Mouse (Mus musculus) intestine, embryonic 15.5 days (tissue): ENCODE data around the gene Ripor1. TPM values are rescaled to one million over a fixed set of nuclear protein-coding genes. Genes with fewer than 3 reads are reported as not detected.

ENCODE experiments used
- ATAC-seq: fragments of 200-750 bp; cut with Nextera tagmentation; 2 replicates; pipeline ENCODE4 v1.8.0; 2017; ENCODE audit warnings: moderate TSS enrichment, moderate library complexity
- H3K27ac ChIP-seq: fragments of 300-500 bp; sonication (generic); 2 replicates; pipeline ENCODE4 v1.5.1; 2015; ENCODE audit warnings: mild to moderate bottlenecking, inconsistent platforms
- H3K27me3 ChIP-seq: fragments of 300-500 bp; sonication (generic); replicated peaks from 2 replicates; pipeline ENCODE4 v1.6.1; 2015; ENCODE audit warnings: inconsistent platforms
- H3K36me3 ChIP-seq: fragments of 300-500 bp; sonication (generic); 2 replicates; pipeline ENCODE4 v1.6.1; 2015; ENCODE audit warnings: inconsistent platforms
- H3K4me1 ChIP-seq: fragments of 300-500 bp; sonication (generic); replicated peaks from 2 replicates; pipeline ENCODE4 v1.6.1; 2015; ENCODE audit warnings: inconsistent platforms
- H3K4me2 ChIP-seq: fragments of 300-500 bp; sonication (generic); replicated peaks from 2 replicates; pipeline ENCODE4 v1.6.1; 2015; ENCODE audit warnings: mild to moderate bottlenecking, inconsistent platforms
- H3K4me3 ChIP-seq: fragments of 300-500 bp; sonication (generic); replicated peaks from 2 replicates; pipeline ENCODE4 v1.5.1; 2015; ENCODE audit warnings: inconsistent platforms
- H3K9ac ChIP-seq: fragments of 300-500 bp; sonication (generic); 2 replicates; pipeline ENCODE4 v1.6.1; 2015; ENCODE audit warnings: inconsistent platforms
- H3K9me3 ChIP-seq: fragments of 300-500 bp; sonication (generic); 2 replicates; pipeline ENCODE4 v1.6.1; 2016; ENCODE audit warnings: inconsistent platforms
- WGBS: fragments of 180-500 bp; shearing (Covaris S2); methylation state at CpG from one replicate; pipeline ENCODE4 v1.1.7; 2015; 5-methylcytosine and 5-hydroxymethylcytosine counted together
- polyA plus RNA-seq: library from polyadenylated mRNA; unstranded; fragments of >200 nt; fragmentation: Nextera tagmentation; extraction: Ambion mirVana; gene quantifications from 2 replicates; pipeline ENCODE4 v1.2.1, GENCODE M21; 2015

Gene Ripor1
- polyA plus RNA-seq, 1 experiment from 2014 or later: 18.5 TPM

DNA sequence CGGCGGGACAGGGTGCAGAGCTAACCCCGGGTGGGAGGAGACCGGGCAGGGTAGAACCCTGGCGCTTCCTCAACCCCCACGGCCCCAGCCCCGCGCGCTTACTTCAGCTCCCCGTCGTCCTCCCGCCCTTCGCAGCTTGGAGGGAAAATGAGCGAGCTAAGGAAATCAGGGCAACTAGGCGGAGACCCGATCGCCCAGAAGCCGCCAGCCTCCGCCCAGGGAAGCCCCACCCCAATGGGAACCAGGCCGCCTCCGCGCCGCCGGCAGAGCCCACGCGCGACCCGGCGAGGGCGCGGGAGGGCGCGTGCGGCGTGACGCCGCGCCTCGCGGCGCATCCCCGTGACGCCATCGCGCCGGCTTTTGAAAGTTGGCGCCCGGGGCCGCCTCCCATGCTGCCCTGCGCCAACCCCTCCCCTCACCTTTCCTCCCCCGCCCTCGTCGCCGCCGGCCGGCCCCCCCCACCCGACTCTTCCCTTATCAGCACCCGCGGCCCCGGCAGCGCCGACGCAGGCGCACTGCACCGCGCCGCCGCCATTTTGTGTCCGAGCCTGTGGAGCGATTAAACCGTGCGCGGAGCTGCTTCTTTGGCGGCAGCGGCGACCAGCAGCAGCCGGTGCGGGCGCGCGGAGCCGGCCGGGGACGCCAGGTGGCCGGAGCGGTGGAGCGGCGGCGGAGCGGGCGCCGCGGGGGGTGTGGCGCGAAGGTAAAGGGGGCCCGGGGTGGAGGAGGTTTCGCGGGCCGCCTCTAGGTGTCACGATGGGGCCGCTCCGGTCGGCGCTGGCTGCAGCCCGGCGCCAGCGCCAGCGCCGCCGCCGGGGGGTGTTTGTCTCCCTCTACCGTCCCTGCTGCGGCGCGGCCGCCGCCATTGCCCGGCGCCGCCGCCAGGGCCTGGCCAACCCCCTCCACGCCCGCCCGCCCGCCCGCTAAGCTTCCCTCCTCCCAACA is 31.2 kb downstream of the Ripor1 start, which contains the start of gene Ctcf:
TSS of gene Ctcf (plus strand) at position 551 of the 945 bp plus-strand sequence.
- peak; percentile 94 for ATAC-seq
- WGBS: under 1% methylated on average over 96 of the region's 126 CpGs
- peaks cover 18% of the 10 kb centered on the region for H3K4me1 ChIP-seq

GRCm38 (mm10) chr8:105636963-105637510 is 32.0 kb downstream of the Ripor1 start, which contains the start of gene Agrp:
TSS of gene Agrp (minus strand) at chr8:105637393.
- peak; percentile 24 for ATAC-seq
- Histone ChIP-seq H3K9me3 (no peaks in the 10 kb centered on the region), H3K27me3 (no peaks in the 10 kb centered on the region), H3K9ac (peak within 1 kb of the TSS; percentile 82), H3K27ac (peak within 1 kb of the TSS; percentile 99), H3K4me3 (peak within 1 kb of the TSS; percentile 90), H3K36me3 (no peaks in the 10 kb centered on the region), H3K4me2 (peak within 1 kb of the TSS; percentile 90), H3K4me1 (peaks cover 18% of the 10 kb centered on the region)
- WGBS: under 1% methylated on average over 59 of the region's 63 CpGs

More for the DNA sequence above, 31.2 kb downstream of the Ripor1 start, which contains the start of gene Ctcf:
- Histone ChIP-seq H3K36me3 (no peaks in the 10 kb centered on the region), H3K27ac (peak within 1 kb of the TSS; percentile 99), H3K4me2 (peak within 1 kb of the TSS; percentile 90), H3K9ac (peak within 1 kb of the TSS; percentile 82), H3K27me3 (no peaks in the 10 kb centered on the region), H3K4me3 (peak within 1 kb of the TSS; percentile 90), H3K9me3 (no peaks in the 10 kb centered on the region)

DNA sequence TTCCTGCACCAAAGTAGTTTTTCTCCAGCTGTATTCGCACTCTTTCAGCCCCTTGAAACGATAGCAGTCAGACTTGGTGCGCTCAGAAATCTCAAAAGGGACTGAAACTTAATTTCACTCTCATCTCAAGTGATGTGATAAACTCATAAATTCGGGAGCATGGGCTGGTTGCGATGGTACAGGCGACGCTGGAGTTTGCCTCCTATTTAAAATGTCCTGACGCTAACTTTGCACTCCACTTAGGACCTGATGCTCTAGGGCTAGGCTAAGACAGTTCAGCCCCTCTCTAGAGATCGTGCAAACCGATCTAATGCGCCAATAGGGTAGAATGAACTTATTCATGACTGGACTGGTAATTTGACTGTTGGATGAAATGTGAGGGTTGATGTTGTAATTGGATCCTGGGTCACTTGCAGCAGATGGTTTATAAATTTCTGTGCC is 32.6 kb downstream of the Ripor1 start:
- no peaks in the 10 kb centered on the region for H3K27me3 ChIP-seq
- peaks cover 18% of the 10 kb centered on the region for H3K4me1 ChIP-seq
- H3K4me3 ChIP-seq: peak overlapping the region; percentile 90
- peak overlapping the region; percentile 82 for H3K9ac ChIP-seq
- no peaks in the 10 kb centered on the region for H3K9me3 ChIP-seq
- no peak for ATAC-seq
- under 1% methylated on average over 11 of the region's 11 CpGs for WGBS
- H3K27ac ChIP-seq: peak overlapping the region; percentile 99
- H3K4me2 ChIP-seq: peak overlapping the region; percentile 73
- H3K36me3 ChIP-seq: no peaks in the 10 kb centered on the region

DNA sequence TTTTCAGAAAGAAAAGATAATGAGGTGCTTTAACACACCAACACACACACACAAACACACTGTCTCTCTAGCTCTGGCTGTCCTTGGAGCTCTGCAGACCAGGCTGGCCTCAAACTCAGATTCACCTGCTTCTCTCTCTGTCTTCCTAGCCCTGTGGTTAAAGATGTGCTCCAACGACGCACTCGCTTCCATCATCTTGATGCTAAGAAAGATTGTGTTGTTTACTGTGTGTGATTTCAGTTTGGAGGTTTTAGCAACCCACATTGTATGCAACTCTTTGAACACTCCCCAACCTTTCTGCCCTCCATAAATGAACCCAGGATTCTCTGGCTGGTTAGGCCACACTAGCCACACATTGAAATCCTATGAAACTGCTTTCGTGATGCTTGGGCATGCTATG is 33.5 kb downstream of the Ripor1 start:
- no peaks in the 10 kb centered on the region for H3K9me3 ChIP-seq
- ATAC-seq: no peak
- H3K9ac ChIP-seq: no peak overlapping the region; the same call in 1 of the 2 replicates
- no peaks in the 10 kb centered on the region for H3K27me3 ChIP-seq
- peaks cover 1% of the 10 kb centered on the region; the same call in 1 of the 2 replicates for H3K36me3 ChIP-seq
- H3K4me2 ChIP-seq: peak overlapping the region; percentile 73
- H3K4me3 ChIP-seq: no peak overlapping the region
- peaks cover 18% of the 10 kb centered on the region for H3K4me1 ChIP-seq
- WGBS: 83% methylated on average over 4 of the region's 4 CpGs
- H3K27ac ChIP-seq: no peak overlapping the region

- H3K9ac ChIP-seq: no peak overlapping the region
- H3K4me3 ChIP-seq: no peak overlapping the region
- H3K4me1 ChIP-seq: peaks cover 16% of the 10 kb centered on the region
- H3K4me2 ChIP-seq: no peak overlapping the region
- no peak overlapping the region for H3K27ac ChIP-seq
- H3K36me3 ChIP-seq: peaks cover 4% of the 10 kb centered on the region; the same call in 1 of the 2 replicates
- ATAC-seq: no peak
- H3K9me3 ChIP-seq: no peaks in the 10 kb centered on the region
- no peaks in the 10 kb centered on the region for H3K27me3 ChIP-seq
- 73% methylated on average over 1 of the region's 1 CpGs for WGBS
These were observed 34.8 kb downstream of the Ripor1 start for GRCm38 (mm10) chr8:105639835-105640234.

DNA sequence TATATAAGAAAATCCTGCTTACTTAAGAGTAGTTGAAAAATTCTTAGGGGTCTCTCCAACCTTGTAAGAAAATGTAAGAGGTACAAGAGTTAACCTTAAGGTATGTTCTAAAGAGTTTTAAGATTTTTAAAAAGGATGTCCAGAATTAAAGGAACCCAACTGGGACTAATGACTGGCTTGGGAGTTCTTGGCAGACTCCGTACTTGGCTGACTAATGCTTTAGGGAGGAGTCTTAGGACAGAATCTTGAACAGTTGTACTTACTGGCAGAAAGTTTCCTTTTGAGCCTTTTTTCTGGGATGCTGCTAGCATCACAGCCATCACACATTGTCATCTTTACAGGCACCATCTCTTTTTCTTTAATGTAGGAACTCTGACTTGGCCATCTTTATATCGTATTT is 35.5 kb downstream of the Ripor1 start:
- WGBS: 68% methylated on average over 2 of the region's 2 CpGs
- Histone ChIP-seq H3K9ac (no peak overlapping the region), H3K4me3 (no peak overlapping the region), H3K27me3 (no peaks in the 10 kb centered on the region), H3K36me3 (peaks cover 9% of the 10 kb centered on the region), H3K9me3 (no peaks in the 10 kb centered on the region), H3K4me2 (no peak overlapping the region), H3K27ac (no peak overlapping the region), H3K4me1 (peaks cover 12% of the 10 kb centered on the region)
- ATAC-seq: no peak

DNA sequence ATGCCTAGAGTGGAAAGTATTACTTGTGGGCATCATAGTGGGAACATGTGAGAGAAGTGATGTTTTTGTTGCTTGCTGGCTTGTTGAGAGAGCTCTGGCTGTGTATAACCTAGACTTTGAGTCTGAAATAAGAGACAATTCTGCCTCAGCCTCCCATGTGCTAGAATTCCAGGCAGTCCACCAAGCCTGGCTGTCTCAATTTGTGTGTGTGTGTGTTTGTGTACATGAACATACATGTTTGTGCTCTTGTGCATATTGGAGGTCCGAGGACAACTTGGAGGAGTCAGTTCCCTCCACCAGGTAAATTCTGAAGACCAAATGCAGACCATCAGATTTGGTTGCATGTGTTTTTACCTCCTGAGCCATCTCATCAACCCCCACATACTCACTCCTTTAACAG is 40.1 kb downstream of the Ripor1 start:
- 0 out of 2 replicates have a peak, but pooled peaks cover under 1% of the 10 kb centered on the region for H3K4me1 ChIP-seq
- H3K27me3 ChIP-seq: no peaks in the 10 kb centered on the region
- no peak overlapping the region for H3K27ac ChIP-seq
- H3K9me3 ChIP-seq: no peaks in the 10 kb centered on the region
- no peak overlapping the region for H3K4me2 ChIP-seq
- H3K9ac ChIP-seq: no peak overlapping the region
- peaks cover 14% of the 10 kb centered on the region for H3K36me3 ChIP-seq
- H3K4me3 ChIP-seq: no peak overlapping the region
- WGBS: 92% methylated on average over 1 of the region's 1 CpGs
- ATAC-seq: no peak

DNA sequence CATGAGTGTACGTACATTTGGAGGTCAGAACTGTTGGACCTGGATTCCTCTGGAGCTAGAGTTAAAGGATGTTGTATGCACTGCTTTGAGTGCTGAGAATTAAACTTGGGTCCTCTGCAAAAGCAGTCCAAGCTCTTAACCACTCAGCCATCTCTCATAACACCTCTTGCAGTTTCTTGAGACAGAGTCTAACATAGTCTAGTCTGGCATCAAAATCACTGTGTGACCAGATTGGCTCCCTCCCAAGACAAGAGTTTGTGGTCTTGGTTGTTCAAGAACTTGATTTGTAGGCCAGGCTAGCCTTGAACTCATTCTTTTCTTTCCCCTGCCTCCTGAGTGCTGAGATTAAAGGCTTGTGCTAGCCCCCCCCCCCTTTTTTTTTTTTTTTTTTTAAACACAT is 43.9 kb downstream of the Ripor1 start:
- H3K4me1 ChIP-seq: no peaks in the 10 kb centered on the region
- no peak overlapping the region for H3K27ac ChIP-seq
- no peaks in the 10 kb centered on the region for H3K27me3 ChIP-seq
- peaks cover 14% of the 10 kb centered on the region for H3K36me3 ChIP-seq
- WGBS: 95% methylated on average over 1 of the region's 1 CpGs
- H3K9ac ChIP-seq: no peak overlapping the region
- H3K9me3 ChIP-seq: no peaks in the 10 kb centered on the region
- no peak overlapping the region for H3K4me3 ChIP-seq
- no peak for ATAC-seq
- no peak overlapping the region for H3K4me2 ChIP-seq

GRCm38 (mm10) chr8:105657641-105658040 is 52.6 kb downstream of the Ripor1 start:
- Histone ChIP-seq H3K36me3 (0 out of 2 replicates have a peak, but pooled peaks cover 3% of the 10 kb centered on the region), H3K9me3 (no peaks in the 10 kb centered on the region), H3K4me1 (no peaks in the 10 kb centered on the region), H3K27me3 (no peaks in the 10 kb centered on the region), H3K4me2 (no peak overlapping the region), H3K9ac (no peak overlapping the region), H3K27ac (no peak overlapping the region), H3K4me3 (no peak overlapping the region)
- ATAC-seq: no peak

DNA sequence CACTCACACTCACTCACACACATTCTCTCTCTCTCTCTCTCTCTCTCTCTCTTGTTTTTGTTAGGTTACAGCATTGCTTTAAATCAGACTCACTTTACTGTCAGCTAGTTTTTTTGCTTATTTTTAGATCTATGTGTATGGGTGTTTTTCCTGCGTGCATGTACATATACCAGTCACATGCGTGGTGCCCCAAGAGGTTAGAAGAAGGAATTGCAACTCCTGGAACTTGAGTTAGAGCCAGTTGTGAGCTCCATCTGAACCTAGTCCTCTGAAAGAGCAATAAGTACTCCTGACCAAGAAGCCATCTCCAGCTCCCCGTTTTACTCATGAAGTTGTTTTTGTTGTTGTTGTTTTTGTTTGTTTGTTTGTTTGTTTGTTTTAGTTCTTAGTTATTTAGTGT is 56.1 kb downstream of the Ripor1 start:
- H3K27me3 ChIP-seq: no peaks in the 10 kb centered on the region
- H3K9ac ChIP-seq: no peak overlapping the region
- H3K4me2 ChIP-seq: no peak overlapping the region
- WGBS: 75% methylated on average over 3 of the region's 3 CpGs
- no peak overlapping the region for H3K27ac ChIP-seq
- H3K4me1 ChIP-seq: no peaks in the 10 kb centered on the region
- H3K4me3 ChIP-seq: no peak overlapping the region
- H3K9me3 ChIP-seq: no peaks in the 10 kb centered on the region
- no peak for ATAC-seq
- peaks cover 7% of the 10 kb centered on the region for H3K36me3 ChIP-seq
